Mouse (Mus musculus) lung, adult 2 months (tissue): Measurements from ENCODE around the gene E330009J07Rik.

Experiments
- CTCF ChIP-seq: fragments of 200-500 bp; IDR thresholded peaks from 2 replicates; pipeline ENCODE4 v1.5.1; 2011; ENCODE audit warnings: mild to moderate bottlenecking, low read length, control low read depth; ENCODE audit not compliant: insufficient read depth
- POLR2A ChIP-seq: fragments of 200-500 bp; IDR thresholded peaks from 2 replicates; pipeline ENCODE4 v1.6.1; 2011; ENCODE audit warnings: low read depth, mild to moderate bottlenecking, control low read depth, low read length, borderline replicate concordance; ENCODE audit errors: extremely low read depth

DNA sequence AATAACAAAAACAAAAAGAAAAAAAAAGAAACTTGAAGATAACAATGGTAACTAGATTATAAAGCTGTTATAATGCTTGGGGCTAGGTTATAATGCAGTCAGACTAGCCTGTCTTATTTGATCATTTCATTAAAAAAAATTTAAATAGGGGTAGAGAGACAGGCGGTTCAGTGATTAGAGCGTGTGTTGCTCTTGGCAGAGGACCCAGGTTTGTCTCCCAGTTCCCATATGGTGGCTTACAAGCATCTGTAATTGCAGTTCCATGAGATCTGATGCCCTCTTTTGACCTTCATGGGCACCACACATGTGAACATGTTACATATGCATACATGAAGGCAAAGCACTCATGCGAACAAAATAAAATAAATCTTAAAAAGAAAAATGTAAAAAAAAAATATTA lies 5.3 kb upstream of the E330009J07Rik start:
- no peak for TF ChIP-seq CTCF
- no peak for TF ChIP-seq POLR2A
